In the genomic region with DNA sequence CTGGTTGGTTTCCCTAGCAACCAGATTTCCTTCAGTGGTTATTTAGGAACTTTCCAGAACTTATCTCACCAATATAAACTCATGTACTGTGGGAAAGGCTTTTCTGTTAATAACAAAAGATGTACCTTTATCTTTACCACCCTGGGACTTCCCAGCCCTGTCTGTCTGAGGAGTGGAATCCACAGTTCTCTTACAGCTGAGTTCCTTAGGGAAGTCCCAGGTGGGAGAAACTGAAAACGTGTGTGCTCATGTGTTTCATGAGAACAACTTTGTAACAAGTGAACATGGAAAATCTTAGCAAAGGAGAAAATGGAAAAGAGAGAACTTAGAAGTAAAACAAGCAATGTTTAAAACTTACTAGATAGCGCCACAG, we compare ENCODE assay signal across 23 mouse cellular contexts. TPM values are rescaled to one million over a fixed set of nuclear protein-coding genes. Genes with fewer than 3 reads are reported as not detected.
DNase-seq lines count a peak whose midpoint lies in the region; ATAC-seq and TF ChIP-seq lines count a peak whose summit lies in the region.
"Had no signal": no experiment of that assay in that cellular context is flagged by ENCODE, and none has a peak within 500 bp of the region (broad histone marks: within the 10 kb centered on the region; RNA-seq: fewer than 3 reads in every experiment).

No protein-coding gene starts in this region.

- H3K27ac ChIP-seq in hindbrain, embryonic 13.5 days: no peak overlapping the region
- no peak overlapping the region for H3K27ac ChIP-seq in hindbrain, embryonic 16.5 days (ENCODE audit: low read depth, low read length)
- H3K27ac ChIP-seq in midbrain, embryonic 10.5 days (replicated peaks): 0 out of 2 replicates have a peak overlapping the region, but pooled peaks have one; percentile 7
- no peak overlapping the region for H3K27ac ChIP-seq in midbrain, embryonic 14.5 days (replicated peaks; ENCODE audit: low read depth, low read length)
- peak overlapping the region; percentile 62; the same call in 1 of the 2 replicates for H3K27ac ChIP-seq in midbrain, postnatal 0 days (ENCODE audit: low read depth, low read length)
- H3K27ac ChIP-seq: limb, embryonic 13.5 days; liver, embryonic 14.5 days; macrophage had no signal

- TF ChIP-seq CTCF in midbrain, postnatal 0 days (IDR thresholded peaks at IDR 0.05): no peak

- H3K9ac ChIP-seq in hindbrain, embryonic 13.5 days: 0 out of 2 replicates have a peak overlapping the region, but pooled peaks have one; percentile 26
- no peak overlapping the region for H3K9ac ChIP-seq in hindbrain, embryonic 16.5 days (ENCODE audit: low read depth, low read length)
- H3K9ac ChIP-seq in midbrain, embryonic 14.5 days (replicated peaks; ENCODE audit: low read length): no peak overlapping the region
- no peak overlapping the region for H3K9ac ChIP-seq in midbrain, postnatal 0 days (replicated peaks; ENCODE audit: low read length, poor library complexity, severe bottlenecking)
- H3K9ac ChIP-seq: heart, embryonic 15.5 days; limb, embryonic 13.5 days; liver, embryonic 14.5 days had no signal

- 0 out of 2 replicates have a peak, but pooled peaks have one; percentile 3 for ATAC-seq in frontal cortex, adult (ENCODE audit: low TSS enrichment)
- no peak for ATAC-seq in hindbrain, embryonic 13.5 days (ENCODE audit: low FRiP score)
- ATAC-seq in hindbrain, embryonic 16.5 days: no peak
- no peak for ATAC-seq in midbrain, embryonic 14.5 days (ENCODE audit: low FRiP score, low TSS enrichment)
- ATAC-seq in midbrain, postnatal 0 days (ENCODE audit: low FRiP score): no peak
- ATAC-seq: inflammation-experienced regulatory T-cells, adult 6 months had no signal

- no peak overlapping the region for H3K4me3 ChIP-seq in hindbrain, embryonic 13.5 days
- H3K4me3 ChIP-seq in hindbrain, embryonic 16.5 days (ENCODE audit: low read length): no peak overlapping the region
- H3K4me3 ChIP-seq in midbrain, embryonic 10.5 days: no peak overlapping the region
- no peak overlapping the region for H3K4me3 ChIP-seq in midbrain, embryonic 14.5 days (replicated peaks; ENCODE audit: low read depth, low read length)
- H3K4me3 ChIP-seq in midbrain, postnatal 0 days (ENCODE audit: low read depth, low read length): no peak overlapping the region
- H3K4me3 ChIP-seq: heart, embryonic 15.5 days; limb, embryonic 13.5 days had no signal

- no peaks in the 10 kb centered on the region for H3K27me3 ChIP-seq in hindbrain, embryonic 13.5 days
- H3K27me3 ChIP-seq in hindbrain, embryonic 16.5 days (replicated peaks; ENCODE audit: control insufficient read depth, insufficient read depth, low read length): no peaks in the 10 kb centered on the region
- no peaks in the 10 kb centered on the region for H3K27me3 ChIP-seq in midbrain, embryonic 10.5 days (ENCODE audit: low read depth, poor library complexity, severe bottlenecking)
- no peaks in the 10 kb centered on the region for H3K27me3 ChIP-seq in midbrain, embryonic 14.5 days (ENCODE audit: control insufficient read depth, insufficient read depth, low read length)
- H3K27me3 ChIP-seq in midbrain, postnatal 0 days (ENCODE audit: insufficient read depth, low read length): no peaks in the 10 kb centered on the region
- H3K27me3 ChIP-seq: heart, embryonic 15.5 days; limb, embryonic 13.5 days had no signal

- WGBS in hindbrain, embryonic 13.5 days: 71% methylated on average over 2 of the region's 2 CpGs
- WGBS in hindbrain, embryonic 16.5 days: 62% methylated on average over 2 of the region's 2 CpGs
- 62% methylated on average over 2 of the region's 2 CpGs for WGBS in midbrain, embryonic 10.5 days
- 45% methylated on average over 2 of the region's 2 CpGs for WGBS in midbrain, embryonic 14.5 days
- 54% methylated on average over 2 of the region's 2 CpGs for WGBS in midbrain, postnatal 0 days

- no peaks in the 10 kb centered on the region for H3K9me3 ChIP-seq in hindbrain, embryonic 13.5 days
- no peaks in the 10 kb centered on the region for H3K9me3 ChIP-seq in hindbrain, embryonic 16.5 days (ENCODE audit: control insufficient read depth, low read length)
- H3K9me3 ChIP-seq in midbrain, embryonic 10.5 days (replicated peaks): no peaks in the 10 kb centered on the region
- H3K9me3 ChIP-seq in midbrain, embryonic 14.5 days (ENCODE audit: control insufficient read depth, low read length): no peaks in the 10 kb centered on the region
- H3K9me3 ChIP-seq in midbrain, postnatal 0 days (ENCODE audit: low read length): no peaks in the 10 kb centered on the region
- H3K9me3 ChIP-seq: heart, embryonic 15.5 days; limb, embryonic 13.5 days had no signal

- peaks cover 27% of the 10 kb centered on the region for H3K4me1 ChIP-seq in hindbrain, embryonic 13.5 days (replicated peaks)
- peaks cover 3% of the 10 kb centered on the region for H3K4me1 ChIP-seq in hindbrain, embryonic 16.5 days (ENCODE audit: control insufficient read depth, insufficient read depth, low read depth, low read length)
- peaks cover 26% of the 10 kb centered on the region for H3K4me1 ChIP-seq in midbrain, embryonic 10.5 days
- peaks cover 18% of the 10 kb centered on the region; the same call in 1 of the 2 replicates for H3K4me1 ChIP-seq in midbrain, embryonic 14.5 days (ENCODE audit: control insufficient read depth, insufficient read depth, low read length)
- peaks cover 11% of the 10 kb centered on the region for H3K4me1 ChIP-seq in midbrain, postnatal 0 days (ENCODE audit: insufficient read depth, low read length)

- no peaks in the 10 kb centered on the region for H3K36me3 ChIP-seq in hindbrain, embryonic 13.5 days
- no peaks in the 10 kb centered on the region for H3K36me3 ChIP-seq in hindbrain, embryonic 16.5 days (ENCODE audit: control insufficient read depth, insufficient read depth, low read length)
- H3K36me3 ChIP-seq in midbrain, embryonic 10.5 days: no peaks in the 10 kb centered on the region
- no peaks in the 10 kb centered on the region for H3K36me3 ChIP-seq in midbrain, embryonic 14.5 days (ENCODE audit: control insufficient read depth, insufficient read depth, low read length)
- no peaks in the 10 kb centered on the region for H3K36me3 ChIP-seq in midbrain, postnatal 0 days (ENCODE audit: insufficient read depth, low read length)
- H3K36me3 ChIP-seq: heart, embryonic 15.5 days; limb, embryonic 13.5 days had no signal

- DNase-seq in frontal cortex, postnatal 14 days (ENCODE audit: low spot score in 2 of 2): no peak
- no peak for DNase-seq in midbrain, embryonic 10.5 days (ENCODE audit: low spot score)
- DNase-seq in midbrain, embryonic 14.5 days: no peak
- DNase-seq in midbrain, postnatal 0 days (ENCODE audit: low spot score): no peak
- DNase-seq: B cell, adult 2 months; cerebellum, adult 18-20 months; cerebellum, postnatal 25 days; kidney, adult 2 months; right cerebral cortex, postnatal 4 days had no signal

- no peak overlapping the region for H3K4me2 ChIP-seq in hindbrain, embryonic 13.5 days
- no peak overlapping the region for H3K4me2 ChIP-seq in hindbrain, embryonic 16.5 days (ENCODE audit: low read length)
- H3K4me2 ChIP-seq in midbrain, embryonic 14.5 days (ENCODE audit: low read length): no peak overlapping the region
- no peak overlapping the region for H3K4me2 ChIP-seq in midbrain, postnatal 0 days (ENCODE audit: low read depth, low read length, poor library complexity, severe bottlenecking)
- H3K4me2 ChIP-seq: heart, embryonic 15.5 days; limb, embryonic 13.5 days had no signal

RNA-seq across cellular contexts. Expression of a gene that starts 18.2 kb away (rescaled TPM):
- polyA plus RNA-seq in hindbrain, embryonic 13.5 days (2015; fragmentation: Nextera tagmentation; extraction: Ambion mirVana): not detected in 2 replicates
- not detected in 2 replicates for polyA plus RNA-seq in hindbrain, embryonic 16.5 days (2015; fragmentation: Nextera tagmentation; extraction: Ambion mirVana)
- not detected in 2 replicates for polyA plus RNA-seq in midbrain, embryonic 10.5 days (2016; fragmentation: Nextera tagmentation; extraction: Ambion mirVana)
- not detected in 2 replicates for polyA plus RNA-seq in midbrain, embryonic 14.5 days (2014; fragmentation: Nextera tagmentation; extraction: Ambion mirVana)
- not detected in 2 replicates for total RNA-seq in midbrain, postnatal 0 days (2014; rRNA removed)
- polyA plus RNA-seq in midbrain, postnatal 0 days (2015; fragmentation: Nextera tagmentation; extraction: Ambion mirVana): not detected in 2 replicates
- total RNA-seq: adrenal gland, adult 18-20 months; adrenal gland, postnatal 4 days; gastrocnemius, adult 18-20 months had no signal
- polyA plus RNA-seq: embryonic facial prominence, embryonic 14.5 days; heart, embryonic 15.5 days; inflammation-experienced regulatory T-cells, adult 6 months; kidney, adult 2 months; limb, embryonic 13.5 days; lung, embryonic 16.5 days; macrophage; stomach, embryonic 16.5 days had no signal

Comparison
In these comparisons a context has a peak if more than half of its experiments do, and no peak if none do; other contexts are left out.
1. H3K27ac ChIP-seq: peak in midbrain, embryonic 10.5 days (single experiment) and midbrain, postnatal 0 days (single experiment); none in hindbrain, embryonic 13.5 days (single experiment), hindbrain, embryonic 16.5 days (single experiment) and midbrain, embryonic 14.5 days (single experiment).